Mouse (Mus musculus): ENCODE measurements at regions not wholly inside any gene's neighbourhood (a gene's known extent, or its start where the extent isn't known, plus 50 kb on each side); places are given as distances from the start of the nearest gene placed in this dataset.

DNA sequence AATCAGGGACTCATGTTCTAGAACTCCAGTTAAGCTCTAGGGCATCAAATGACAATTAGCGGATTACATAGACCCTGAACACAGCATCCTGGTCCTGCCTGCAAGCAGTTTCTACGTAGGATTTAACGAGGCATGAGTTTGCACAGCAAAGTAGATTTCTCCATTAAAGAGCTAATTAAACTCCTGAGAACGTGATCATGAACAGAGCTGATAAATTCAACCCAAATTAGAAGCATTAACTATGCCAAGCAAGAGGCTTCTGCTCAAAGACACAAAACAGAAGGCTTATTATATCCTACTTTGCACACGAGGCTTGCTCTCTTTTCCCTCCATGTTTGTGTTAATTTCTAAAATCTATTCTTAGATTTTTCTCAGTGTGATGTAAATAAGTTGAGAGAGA, 269.1 kb downstream of the C1d start:
- TF ChIP-seq CTCF (IDR thresholded peaks at IDR 0.05; ENCODE audit: low read depth, low read length) (no peak), EP300 (IDR thresholded peaks at IDR 0.05; ENCODE audit: insufficient read depth, low read depth, low read length) (no peak)

Measured in ES-Bruce4 (cell line).